Mouse (Mus musculus): Measurements from ENCODE around the gene Dgki. TPM values are rescaled to one million over a fixed set of nuclear protein-coding genes. Genes with fewer than 3 reads are reported as not detected.

The Dgki gene
- polyA plus RNA-seq, 1 experiment from 2014 or later, result 0.85 TPM

DNA sequence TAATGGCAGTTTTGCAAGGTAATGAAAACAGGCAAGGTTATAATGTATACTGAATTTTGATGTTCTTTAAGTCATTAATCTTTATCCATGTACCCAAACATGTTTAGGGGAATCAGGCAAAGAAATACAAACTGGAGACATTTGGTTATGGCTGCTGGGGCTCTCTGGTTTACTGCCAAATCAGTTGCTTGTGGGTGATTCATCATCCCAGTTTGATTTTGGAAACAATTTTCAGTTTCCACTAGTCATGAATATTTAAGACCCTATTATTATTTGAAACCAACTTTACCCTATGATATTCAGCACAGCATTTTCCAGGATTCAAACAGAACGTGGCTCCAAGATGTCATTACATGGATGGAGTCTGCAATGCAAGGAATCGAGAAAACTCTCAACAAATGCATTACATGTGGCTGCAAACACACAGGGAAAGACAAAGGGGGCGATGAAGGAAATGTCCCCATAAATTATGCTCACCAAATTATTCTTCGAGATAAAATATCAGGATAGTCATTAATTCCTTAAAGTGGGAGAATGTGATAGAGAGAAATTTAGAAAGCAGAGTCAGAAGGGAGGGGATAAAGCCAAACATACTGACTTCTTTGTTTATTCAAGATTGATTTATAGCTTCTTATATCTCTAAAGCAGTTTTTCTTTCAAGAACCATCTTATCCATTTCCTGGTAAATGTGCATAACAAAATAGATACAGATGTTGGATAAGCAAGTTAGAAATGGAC, 481.5 kb downstream of the Dgki start:
- WGBS, result 74% methylated on average over 4 of the region's 4 CpGs
- Histone ChIP-seq H3K27me3 (ENCODE audit: insufficient read depth, poor library complexity, severe bottlenecking) (no peaks in the 10 kb centered on the region), H3K36me3 (no peaks in the 10 kb centered on the region), H3K27ac (no peak overlapping the region), H3K4me1 (0 out of 2 replicates have a peak, but pooled peaks cover 2% of the 10 kb centered on the region), H3K9me3 (no peaks in the 10 kb centered on the region), H3K4me3 (no peak overlapping the region)
- no peak for DNase-seq (ENCODE audit: low spot score)

DNA sequence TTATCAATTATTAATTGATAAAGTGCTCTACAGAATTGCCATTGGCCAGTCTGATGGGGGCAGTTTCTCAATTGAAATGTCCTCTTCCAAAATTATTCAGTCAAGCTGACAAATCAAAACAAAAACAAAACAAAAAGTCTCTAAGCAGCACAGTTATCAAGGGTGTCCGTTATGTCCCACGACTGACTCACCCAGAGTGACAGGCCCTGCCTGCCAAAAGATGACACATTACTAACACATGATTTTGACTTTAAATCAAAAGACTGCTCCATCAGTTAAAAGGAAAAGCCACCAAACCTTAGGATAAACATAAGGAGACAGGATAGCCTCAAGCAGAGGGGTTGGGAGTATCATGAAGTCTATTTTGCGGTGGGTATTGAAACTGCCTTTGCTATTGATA, 483.3 kb downstream of the Dgki start:
- Histone ChIP-seq H3K9me3 (no peaks in the 10 kb centered on the region), H3K27ac (no peak overlapping the region), H3K27me3 (ENCODE audit: insufficient read depth, poor library complexity, severe bottlenecking) (no peaks in the 10 kb centered on the region), H3K36me3 (no peaks in the 10 kb centered on the region), H3K4me1 (0 out of 2 replicates have a peak, but pooled peaks cover 6% of the 10 kb centered on the region), H3K4me3 (no peak overlapping the region)
- WGBS, result 79% methylated on average over 3 of the region's 3 CpGs
- DNase-seq (ENCODE audit: low spot score), result no peak

DNA sequence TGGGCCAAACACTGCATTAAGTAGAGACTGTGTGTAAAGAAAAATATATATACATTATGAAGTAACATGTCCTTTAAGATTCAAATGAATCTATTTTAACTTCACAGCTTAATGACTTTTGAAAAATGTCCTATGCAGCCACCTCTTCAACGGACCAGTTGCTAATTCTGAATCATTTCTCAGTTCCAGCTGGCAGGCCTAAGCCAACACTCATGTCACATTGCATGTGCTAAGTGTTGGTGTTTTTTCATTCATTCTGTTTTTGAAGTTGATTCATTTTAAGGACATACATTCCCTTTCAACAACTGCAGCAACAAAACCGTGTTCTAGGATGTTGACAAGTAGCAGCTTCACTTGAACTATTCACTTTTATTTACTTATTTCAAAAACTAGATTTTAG, 484.0 kb downstream of the Dgki start:
- 0 out of 2 replicates have a peak, but pooled peaks cover 6% of the 10 kb centered on the region for H3K4me1 ChIP-seq
- H3K36me3 ChIP-seq, result no peaks in the 10 kb centered on the region
- no peaks in the 10 kb centered on the region for H3K9me3 ChIP-seq
- H3K27ac ChIP-seq, result no peak overlapping the region
- H3K4me3 ChIP-seq, result no peak overlapping the region
- no peak for DNase-seq (ENCODE audit: low spot score)
- no peaks in the 10 kb centered on the region for H3K27me3 ChIP-seq (ENCODE audit: insufficient read depth, poor library complexity, severe bottlenecking)
- WGBS, result 71% methylated on average over 2 of the region's 2 CpGs

DNA sequence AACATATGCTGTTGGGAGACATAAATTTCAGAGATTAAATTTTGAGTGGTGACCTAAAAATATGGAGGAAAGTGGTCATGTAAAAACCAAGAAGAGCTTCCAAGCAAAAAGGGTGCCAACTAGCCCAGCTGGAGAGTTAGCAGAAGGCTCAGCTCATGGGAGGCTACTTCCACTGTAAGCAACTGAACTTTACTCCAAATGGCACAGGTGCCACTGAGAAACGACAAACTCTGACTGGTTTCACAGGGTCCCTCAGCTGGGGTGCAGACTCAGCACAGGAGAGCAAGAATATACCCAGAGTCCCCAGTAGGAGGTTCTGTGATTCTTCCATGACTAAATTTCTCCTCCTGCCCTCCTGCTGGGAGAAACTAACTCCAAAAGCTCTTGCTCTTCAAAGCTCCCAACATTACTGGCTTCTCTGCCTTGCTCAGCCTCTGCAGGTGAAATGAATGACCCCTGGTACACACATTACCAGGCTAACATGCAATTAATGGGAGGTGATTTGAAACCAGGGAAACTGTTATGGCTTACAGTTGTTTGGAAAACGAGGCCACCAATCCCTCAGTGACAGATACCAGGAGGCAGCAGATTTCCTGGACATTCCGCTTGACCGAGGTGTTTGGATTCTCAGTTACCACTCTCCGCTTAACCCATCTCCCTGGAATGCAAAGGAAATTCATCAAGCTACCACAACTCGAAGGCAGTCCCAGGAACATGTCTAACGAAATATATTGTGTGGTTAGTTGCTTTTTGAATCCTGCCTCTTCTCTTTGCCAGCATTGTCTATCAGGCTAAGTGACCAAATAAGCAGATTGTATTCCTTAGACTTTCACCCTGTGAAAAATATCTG, 487.1 kb downstream of the Dgki start:
- no peak for DNase-seq (ENCODE audit: low spot score)
- Histone ChIP-seq H3K9me3 (no peaks in the 10 kb centered on the region), H3K4me1 (peaks cover 20% of the 10 kb centered on the region), H3K27me3 (ENCODE audit: insufficient read depth, poor library complexity, severe bottlenecking) (no peaks in the 10 kb centered on the region), H3K36me3 (no peaks in the 10 kb centered on the region), H3K27ac (no peak overlapping the region), H3K4me3 (no peak overlapping the region)
- WGBS, result 45% methylated on average over 7 of the region's 7 CpGs

DNA sequence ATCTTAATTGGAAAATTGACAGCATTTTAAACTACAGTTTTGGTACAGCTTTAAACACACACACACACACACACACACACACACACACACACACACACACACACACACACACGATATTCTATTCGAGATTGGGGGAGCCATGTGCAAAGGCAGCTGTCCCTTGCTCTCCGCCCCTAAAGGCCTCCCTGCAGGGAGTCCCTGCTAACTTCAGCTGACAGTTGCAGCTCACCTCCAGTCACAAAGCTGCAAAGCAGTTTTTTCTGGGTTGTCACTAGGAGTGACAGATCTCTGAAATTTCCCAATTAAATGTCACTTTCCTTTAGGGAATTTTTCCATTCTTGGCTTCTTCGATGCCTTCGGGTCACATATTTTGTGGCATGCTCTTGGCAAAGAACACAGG, 489.5 kb downstream of the Dgki start:
- Histone ChIP-seq H3K27ac (peak overlapping the region; percentile 80), H3K27me3 (ENCODE audit: insufficient read depth, poor library complexity, severe bottlenecking) (no peaks in the 10 kb centered on the region), H3K4me1 (peaks cover 18% of the 10 kb centered on the region), H3K9me3 (no peaks in the 10 kb centered on the region), H3K36me3 (peaks cover 4% of the 10 kb centered on the region; the same call in 1 of the 2 replicates), H3K4me3 (peak overlapping the region; percentile 66)
- WGBS, result 12% methylated on average over 5 of the region's 5 CpGs
- no peak for DNase-seq (ENCODE audit: low spot score)

DNA sequence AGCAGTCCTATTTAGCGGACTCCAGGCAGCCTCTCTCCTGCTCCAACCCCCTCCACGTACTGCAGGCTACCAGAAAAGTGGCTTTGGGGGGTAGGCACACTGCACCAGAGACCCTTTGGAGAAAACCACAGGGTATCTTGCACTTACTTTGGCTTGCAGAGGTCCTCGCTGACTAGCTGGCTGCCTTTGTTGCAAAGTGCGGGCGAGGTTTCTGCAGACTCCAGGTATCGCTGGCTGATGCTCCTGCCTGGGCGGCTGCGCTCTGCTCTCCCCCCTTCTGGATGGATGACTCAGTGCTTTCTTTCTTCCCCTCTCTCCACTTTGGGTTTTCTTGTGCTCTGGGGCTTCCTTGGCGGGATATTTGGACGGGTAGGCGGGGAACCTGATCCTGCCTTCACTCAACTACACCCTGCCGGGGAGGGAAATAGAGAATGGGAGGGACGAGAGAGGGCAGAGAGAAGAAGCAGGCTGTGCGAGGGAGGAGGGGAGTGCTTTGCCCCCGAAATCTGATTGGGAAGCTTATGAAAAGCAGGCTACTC, 490.2 kb downstream of the Dgki start, which contains the start of gene Ptn:
Gene Ptn (minus strand): TSS at position 474 of the 539 bp plus-strand sequence.
- Histone ChIP-seq H3K27ac (peak within 1 kb of the TSS; percentile 80), H3K4me1 (peaks cover 18% of the 10 kb centered on the region), H3K27me3 (ENCODE audit: insufficient read depth, poor library complexity, severe bottlenecking) (no peaks in the 10 kb centered on the region), H3K4me3 (peak within 1 kb of the TSS; percentile 66), H3K9me3 (no peaks in the 10 kb centered on the region), H3K36me3 (peaks cover 4% of the 10 kb centered on the region; the same call in 1 of the 2 replicates)
- peak; percentile 77 for DNase-seq (ENCODE audit: low spot score)
- under 1% methylated on average over 15 of the region's 15 CpGs for WGBS

DNA sequence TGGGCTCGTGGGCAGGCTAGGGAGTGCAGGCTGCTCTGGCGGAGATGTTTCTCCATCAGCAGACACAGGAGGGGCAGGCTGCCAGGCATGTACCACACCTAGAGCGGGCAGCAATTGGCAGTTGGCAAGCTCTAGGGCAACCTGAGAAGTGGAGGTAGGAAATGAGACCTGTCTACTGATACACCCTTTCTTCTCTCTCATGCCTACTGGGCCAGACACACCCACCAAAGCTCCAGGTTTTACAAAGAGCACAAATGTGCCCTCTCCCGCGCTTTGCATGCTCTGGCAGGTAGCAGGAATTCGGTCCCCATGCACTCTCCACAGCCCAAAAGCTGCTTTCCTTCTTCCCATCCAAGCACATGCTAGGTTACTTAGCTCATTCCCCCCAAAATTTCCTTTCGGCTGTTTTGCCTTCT, 490.7 kb downstream of the Dgki start:
- H3K9me3 ChIP-seq, result no peaks in the 10 kb centered on the region
- peak overlapping the region; percentile 66 for H3K4me3 ChIP-seq
- no peak for DNase-seq (ENCODE audit: low spot score)
- no peaks in the 10 kb centered on the region for H3K27me3 ChIP-seq (ENCODE audit: insufficient read depth, poor library complexity, severe bottlenecking)
- WGBS, result 18% methylated on average over 7 of the region's 7 CpGs
- H3K36me3 ChIP-seq, result peaks cover 4% of the 10 kb centered on the region; the same call in 1 of the 2 replicates
- H3K27ac ChIP-seq, result peak overlapping the region; percentile 80
- H3K4me1 ChIP-seq, result peaks cover 18% of the 10 kb centered on the region

DNA sequence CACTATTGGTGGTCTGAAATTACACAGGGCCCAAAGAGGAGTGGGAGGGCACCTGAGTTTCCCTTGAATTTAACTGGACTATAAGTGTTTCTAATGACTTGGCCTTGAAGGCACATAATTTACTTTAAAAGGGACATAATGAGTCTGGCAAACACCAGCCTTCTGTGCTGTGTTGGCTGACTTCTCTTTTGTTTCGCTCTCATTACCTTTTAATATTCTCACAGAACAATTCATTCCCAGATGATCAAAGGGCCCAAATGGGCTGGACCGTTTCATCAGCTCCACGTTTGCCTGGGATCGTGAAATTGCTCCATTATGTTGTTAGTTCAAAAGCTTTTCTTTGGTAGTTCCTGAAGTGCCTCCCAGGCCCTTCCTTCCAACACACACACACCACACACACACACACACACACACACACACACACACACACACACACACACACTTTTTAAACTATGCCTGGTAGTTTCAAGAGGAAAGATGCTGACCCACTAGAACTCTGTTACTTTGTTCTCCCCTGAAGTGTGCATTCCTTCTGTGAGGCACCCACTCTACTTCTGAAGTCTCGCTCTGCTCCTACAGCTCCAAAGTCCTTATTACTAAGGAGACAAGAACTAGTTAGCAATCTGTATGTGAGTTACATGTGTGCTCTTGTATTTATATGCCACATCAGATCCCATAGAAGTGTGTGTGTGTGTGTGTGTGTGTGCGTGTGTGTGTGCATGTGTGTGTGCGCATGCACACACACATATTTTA, 491.5 kb downstream of the Dgki start:
- WGBS, result 65% methylated on average over 7 of the region's 7 CpGs
- Histone ChIP-seq H3K27me3 (ENCODE audit: insufficient read depth, poor library complexity, severe bottlenecking) (no peaks in the 10 kb centered on the region), H3K27ac (peak overlapping the region; percentile 80), H3K4me3 (peak overlapping the region; percentile 66), H3K9me3 (no peaks in the 10 kb centered on the region), H3K36me3 (peaks cover 4% of the 10 kb centered on the region; the same call in 1 of the 2 replicates), H3K4me1 (peaks cover 18% of the 10 kb centered on the region)
- no peak for DNase-seq (ENCODE audit: low spot score)

DNA sequence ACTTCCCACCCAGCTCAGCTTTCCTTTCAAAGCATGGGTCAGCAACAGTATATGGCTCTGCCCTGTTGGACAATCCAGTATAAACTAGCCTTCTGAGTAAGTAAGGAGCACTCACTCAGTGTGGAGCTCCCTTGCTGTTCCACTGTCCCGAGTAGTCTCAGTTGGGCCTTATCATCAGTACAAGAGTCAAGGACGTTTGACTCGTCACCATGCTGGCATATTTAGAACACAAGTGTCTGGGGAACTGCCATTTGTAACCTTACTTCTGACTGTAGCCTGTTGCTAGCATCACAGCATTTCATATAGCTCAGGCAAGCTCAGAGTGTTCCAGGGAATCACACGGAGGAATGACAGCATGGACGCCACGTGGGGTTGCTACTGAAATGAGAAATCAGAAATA, 493.1 kb downstream of the Dgki start:
- H3K4me3 ChIP-seq, result peak overlapping the region; percentile 6; the same call in 1 of the 2 replicates
- no peaks in the 10 kb centered on the region for H3K9me3 ChIP-seq
- H3K36me3 ChIP-seq, result peaks cover 10% of the 10 kb centered on the region; the same call in 1 of the 2 replicates
- no peak overlapping the region for H3K27ac ChIP-seq
- WGBS, result 59% methylated on average over 6 of the region's 6 CpGs
- no peak for DNase-seq (ENCODE audit: low spot score)
- H3K4me1 ChIP-seq, result peaks cover 15% of the 10 kb centered on the region
- no peaks in the 10 kb centered on the region for H3K27me3 ChIP-seq (ENCODE audit: insufficient read depth, poor library complexity, severe bottlenecking)

DNA sequence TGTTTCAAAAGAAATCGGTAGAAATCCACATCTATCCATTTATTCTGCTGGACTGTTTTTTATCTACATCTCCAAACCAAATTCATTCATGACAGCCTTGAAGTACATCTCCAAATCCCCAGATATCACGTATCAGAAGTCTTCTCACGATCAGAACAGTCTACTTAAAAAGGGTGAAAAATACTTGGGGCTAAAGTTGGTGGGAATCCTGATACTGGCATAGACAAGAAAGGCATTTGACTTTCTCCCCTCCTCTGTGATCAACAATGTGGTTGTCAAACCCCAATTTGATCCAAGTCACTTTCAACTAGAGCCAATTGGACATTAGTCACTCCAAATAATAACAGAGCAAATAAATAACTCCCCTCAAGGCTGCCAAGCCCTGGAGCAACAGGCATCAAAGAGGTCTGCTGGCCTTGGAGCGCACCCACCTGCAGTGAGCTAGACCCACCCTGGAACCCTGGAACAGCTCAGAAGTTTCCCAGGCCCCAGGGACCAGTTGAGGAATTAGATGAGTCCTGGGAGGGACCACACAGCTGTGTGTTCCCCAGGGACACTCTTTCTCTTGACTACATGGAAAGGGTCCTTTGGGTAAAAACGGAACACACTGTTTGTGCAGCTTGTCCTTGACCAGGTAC, 499.6 kb downstream of the Dgki start:
- Histone ChIP-seq H3K9me3 (no peaks in the 10 kb centered on the region), H3K4me3 (no peak overlapping the region), H3K27me3 (ENCODE audit: insufficient read depth, poor library complexity, severe bottlenecking) (no peaks in the 10 kb centered on the region), H3K4me1 (peaks cover 5% of the 10 kb centered on the region; the same call in 1 of the 2 replicates), H3K36me3 (peaks cover 6% of the 10 kb centered on the region; the same call in 1 of the 2 replicates), H3K27ac (no peak overlapping the region)
- DNase-seq (ENCODE audit: low spot score), result no peak
- 77% methylated on average over 5 of the region's 5 CpGs for WGBS

DNA sequence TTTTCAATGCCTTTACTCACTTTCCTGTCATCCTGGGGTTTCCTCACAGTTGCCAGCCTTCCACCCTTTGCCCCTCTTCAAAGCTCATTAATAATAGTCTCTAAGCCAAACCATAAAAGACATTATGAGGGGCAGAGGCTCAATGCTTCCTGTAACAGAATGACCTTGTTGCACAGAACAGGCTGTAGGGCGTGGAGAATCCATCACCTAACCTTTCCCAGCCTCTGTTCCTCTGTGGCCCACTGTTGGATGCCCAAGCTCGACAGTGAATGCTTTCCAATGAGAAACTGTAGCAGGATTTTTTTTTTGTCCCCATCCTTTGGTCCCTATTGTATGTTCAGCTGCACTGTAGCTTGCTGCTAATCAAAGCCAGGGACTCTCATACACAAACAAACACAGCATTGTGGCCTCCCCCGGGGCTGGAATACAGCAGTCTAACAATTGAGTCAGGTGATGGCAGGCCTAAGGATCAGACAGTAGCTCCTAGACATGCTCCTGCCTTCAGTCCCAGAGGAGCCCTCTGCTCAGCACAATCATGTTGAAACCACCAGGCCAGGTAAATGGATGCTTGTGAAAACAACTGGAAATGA, 502.8 kb downstream of the Dgki start:
- H3K27ac ChIP-seq, result no peak overlapping the region
- H3K27me3 ChIP-seq (ENCODE audit: insufficient read depth, poor library complexity, severe bottlenecking), result no peaks in the 10 kb centered on the region
- H3K9me3 ChIP-seq, result no peaks in the 10 kb centered on the region
- H3K4me1 ChIP-seq, result peaks cover 5% of the 10 kb centered on the region; the same call in 1 of the 2 replicates
- 64% methylated on average over 3 of the region's 3 CpGs for WGBS
- no peak overlapping the region for H3K4me3 ChIP-seq
- no peak for DNase-seq (ENCODE audit: low spot score)
- no peaks in the 10 kb centered on the region for H3K36me3 ChIP-seq
